Mouse (Mus musculus): ENCODE measurements around the gene Kcnma1.

DNA sequence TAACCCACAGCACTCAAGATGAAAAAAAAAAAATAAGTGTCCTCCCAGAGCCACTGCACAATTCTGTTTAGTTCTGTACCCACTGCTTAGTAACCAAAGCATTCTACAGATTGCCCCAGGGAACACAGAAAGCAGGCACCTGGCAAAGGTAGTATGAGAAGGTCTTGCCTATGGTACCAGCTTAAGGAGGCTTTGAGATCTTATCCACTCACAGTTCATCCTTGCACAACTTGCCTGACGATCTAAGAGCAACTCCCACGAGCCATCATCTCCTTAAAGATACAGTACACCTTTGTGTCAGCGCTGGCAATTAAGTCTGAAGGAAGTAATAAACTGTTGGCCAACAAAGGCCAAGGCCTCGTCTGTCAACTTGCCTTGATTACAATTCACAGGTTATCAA lies 184.0 kb downstream of the Kcnma1 start:
- TF ChIP-seq CTCF (IDR thresholded peaks at IDR 0.05; ENCODE audit: extremely low read depth, insufficient read length, insufficient replicate concordance, low read depth, low read length) (no peak), POLR2A (IDR thresholded peaks at IDR 0.05; ENCODE audit: low read depth, low read length) (no peak)
